Mouse (Mus musculus): ENCODE results near the gene Kng1. TPM values are rescaled to one million over a fixed set of nuclear protein-coding genes. Genes with fewer than 3 reads are reported as not detected.
"Not testable (repeated sequence)": the region's sequence is repeated elsewhere in the genome, so short reads cannot be mapped to it uniquely, and the experiment has no call there.

Gene Kng1
- total RNA-seq (2021): not detected
- long read RNA-seq: 0 reads

- not testable (repeated sequence) for DNase-seq (ENCODE audit: low spot score in 2 of 2)
Measured at GRCm38 (mm10) chr16:23057668-23058447, at the start of gene Kng1. TSS of gene Kng1 (plus strand) at chr16:23057865.

- DNase-seq (ENCODE audit: low spot score in 2 of 2): not testable (repeated sequence)
Measured at GRCm38 (mm10) chr16:23013786-23014185, 43.9 kb upstream of the Kng1 start.

GRCm38 (mm10) chr16:23014645-23015044 lies 43.0 kb upstream of the Kng1 start:
- DNase-seq (ENCODE audit: low spot score in 2 of 2): peak in 1 of 2 experiments; percentile 4

GRCm38 (mm10) chr16:23020571-23020970 lies 37.1 kb upstream of the Kng1 start:
- DNase-seq (ENCODE audit: low spot score in 2 of 2): not testable (repeated sequence)

- DNase-seq (ENCODE audit: low spot score in 2 of 2): no peak
Measured at GRCm38 (mm10) chr16:23025111-23025510, 32.6 kb upstream of the Kng1 start.

GRCm38 (mm10) chr16:23026582-23026981 lies 31.1 kb upstream of the Kng1 start:
- no peak for DNase-seq (ENCODE audit: low spot score in 2 of 2)

GRCm38 (mm10) chr16:23027341-23027740 lies 30.3 kb upstream of the Kng1 start:
- DNase-seq (ENCODE audit: low spot score in 2 of 2): not testable (repeated sequence)

- not testable (repeated sequence) for DNase-seq (ENCODE audit: low spot score in 2 of 2)
Measured at GRCm38 (mm10) chr16:23028966-23029600, 28.6 kb upstream of the Kng1 start, which contains the start of gene Kng2. TSS of gene Kng2 (minus strand) at chr16:23029482.

- DNase-seq (ENCODE audit: low spot score in 2 of 2): no peak
Measured at GRCm38 (mm10) chr16:23030673-23031435, 26.8 kb upstream of the Kng1 start.

GRCm38 (mm10) chr16:23033673-23034072 lies 24.0 kb upstream of the Kng1 start:
- no peak for DNase-seq (ENCODE audit: low spot score in 2 of 2)

GRCm38 (mm10) chr16:23037744-23038143 lies 19.9 kb upstream of the Kng1 start:
- no peak for DNase-seq (ENCODE audit: low spot score in 2 of 2)

GRCm38 (mm10) chr16:23039281-23039680 lies 18.4 kb upstream of the Kng1 start:
- peak in 1 of 2 experiments; percentile 21 for DNase-seq (ENCODE audit: low spot score in 2 of 2)

GRCm38 (mm10) chr16:23040876-23041275 lies 16.8 kb upstream of the Kng1 start:
- no peak for DNase-seq (ENCODE audit: low spot score in 2 of 2)

- peak; percentile 14 to 43 for DNase-seq (ENCODE audit: low spot score in 2 of 2)
Measured at GRCm38 (mm10) chr16:23046319-23046718, 11.3 kb upstream of the Kng1 start.

GRCm38 (mm10) chr16:23059630-23060029 lies 2.0 kb downstream of the Kng1 start:
- not testable (repeated sequence) for DNase-seq (ENCODE audit: low spot score in 2 of 2)

- not testable (repeated sequence) for DNase-seq (ENCODE audit: low spot score in 2 of 2)
Measured at GRCm38 (mm10) chr16:23060781-23061325, 3.2 kb downstream of the Kng1 start.

- not testable (repeated sequence) for DNase-seq (ENCODE audit: low spot score in 2 of 2)
Measured at GRCm38 (mm10) chr16:23077516-23077915, 19.9 kb downstream of the Kng1 start.

GRCm38 (mm10) chr16:23087159-23087558 lies 29.5 kb downstream of the Kng1 start:
- DNase-seq (ENCODE audit: low spot score in 2 of 2): not testable (repeated sequence)

GRCm38 (mm10) chr16:23087712-23088111 lies 30.0 kb downstream of the Kng1 start:
- DNase-seq (ENCODE audit: low spot score in 2 of 2): not testable (repeated sequence)

- DNase-seq (ENCODE audit: low spot score in 2 of 2): not testable (repeated sequence)
Measured at GRCm38 (mm10) chr16:23088491-23088890, 30.8 kb downstream of the Kng1 start.

GRCm38 (mm10) chr16:23091345-23091744 lies 33.7 kb downstream of the Kng1 start:
- DNase-seq (ENCODE audit: low spot score in 2 of 2): not testable (repeated sequence)

All from layer of hippocampus, postnatal 10 days (tissue).